Mouse (Mus musculus): ENCODE data around the gene Nupl1.

Nupl1 gene

DNA sequence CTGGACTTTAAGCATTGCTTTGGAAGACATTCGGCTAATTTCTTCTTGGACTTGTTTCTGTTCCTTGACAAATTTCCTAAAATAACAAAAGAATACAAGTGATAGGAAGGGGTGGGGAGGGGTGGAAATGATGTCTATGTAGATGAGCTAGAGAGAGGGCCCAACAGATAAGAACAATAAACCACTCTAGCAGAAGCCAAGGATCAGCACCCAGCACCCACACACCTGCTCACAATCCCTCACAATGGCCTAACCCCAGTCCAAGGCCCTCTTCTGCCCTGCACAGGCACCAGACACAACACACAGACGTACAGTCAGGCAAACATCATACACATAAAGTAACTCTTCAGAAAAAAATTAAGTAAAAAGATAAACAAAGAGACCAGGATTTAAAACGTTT is 12.7 kb downstream of the Nupl1 start:
- DNase-seq (ENCODE audit: low spot score): no peak

DNA sequence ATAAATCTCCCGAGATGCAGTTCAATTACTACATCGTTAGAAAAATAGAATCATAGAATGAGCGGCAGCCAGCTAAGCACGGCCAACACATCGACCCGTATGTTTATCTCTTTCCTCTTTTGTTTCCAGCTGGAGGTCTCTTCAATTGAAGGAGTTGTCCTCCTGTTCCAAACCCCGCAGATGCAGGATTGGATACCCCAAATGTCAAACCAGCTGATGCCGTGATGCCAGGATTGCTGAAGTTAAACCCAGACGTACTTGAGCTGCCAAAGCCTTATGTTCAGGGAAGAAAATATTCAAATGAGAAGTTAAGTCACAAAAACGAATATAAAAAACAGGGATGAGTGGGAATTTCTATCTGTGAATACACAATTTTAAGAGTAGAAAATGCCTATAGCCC is 31.3 kb downstream of the Nupl1 start:
- no peak for DNase-seq (ENCODE audit: low spot score)

DNA sequence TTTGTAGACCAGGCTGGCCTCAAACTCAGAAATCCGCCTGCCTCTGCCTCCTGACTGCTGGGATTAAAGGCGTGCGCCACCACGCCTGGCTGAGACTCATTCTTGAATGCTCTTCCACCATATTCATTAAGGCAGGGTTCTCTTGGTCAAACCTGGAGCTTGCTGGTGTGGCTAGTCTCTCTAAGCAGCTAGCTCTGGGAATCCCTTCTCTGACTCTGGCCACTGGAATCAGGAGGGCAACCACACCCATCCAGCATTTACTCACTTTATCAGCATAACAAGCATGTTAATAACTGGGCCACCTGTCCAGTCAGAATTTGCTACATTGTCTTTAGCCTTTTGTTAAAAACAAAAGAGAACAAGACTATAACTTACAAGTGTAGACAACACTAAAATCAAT is 33.6 kb downstream of the Nupl1 start:
- no peak for DNase-seq (ENCODE audit: low spot score)

DNA sequence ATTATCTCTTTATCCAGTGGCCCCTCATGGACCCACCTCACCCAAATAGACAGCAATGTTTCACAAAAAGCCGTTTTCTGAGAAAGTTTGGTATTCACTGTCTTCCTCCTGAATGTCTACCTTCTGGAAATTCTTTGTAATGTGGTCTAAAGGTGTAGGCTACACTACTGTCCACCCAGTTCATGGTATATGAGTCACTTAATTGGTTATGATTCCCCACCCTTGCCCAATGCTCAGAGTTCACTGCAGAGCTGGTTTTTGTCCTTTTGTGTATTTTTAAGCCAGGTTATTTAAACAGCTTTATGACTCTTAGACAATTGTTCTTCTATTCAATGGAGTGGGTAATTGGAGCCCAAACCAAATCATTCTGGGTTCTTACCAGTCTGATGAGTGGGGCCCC is 35.1 kb downstream of the Nupl1 start:
- no peak for DNase-seq (ENCODE audit: low spot score)

DNA sequence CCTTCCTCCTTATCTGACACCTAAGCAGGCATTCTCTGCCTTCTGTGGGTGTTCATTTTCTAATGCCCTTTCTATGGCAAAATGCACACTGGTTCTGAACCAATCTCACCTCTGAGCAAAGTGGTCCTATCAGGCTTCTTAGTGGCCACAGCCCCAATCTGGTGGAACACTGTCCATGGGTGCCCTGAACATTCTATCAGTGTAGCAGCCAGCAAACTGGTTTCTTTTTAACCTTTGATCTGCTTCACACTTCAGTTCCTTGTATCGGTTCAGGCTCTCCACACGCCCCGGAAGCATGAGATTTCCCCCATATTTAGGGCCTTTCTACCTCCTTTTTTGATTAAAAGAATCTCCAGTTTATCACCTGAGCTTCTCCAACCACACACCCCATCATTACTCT is 36.2 kb downstream of the Nupl1 start:
- DNase-seq (ENCODE audit: low spot score): no peak

DNA sequence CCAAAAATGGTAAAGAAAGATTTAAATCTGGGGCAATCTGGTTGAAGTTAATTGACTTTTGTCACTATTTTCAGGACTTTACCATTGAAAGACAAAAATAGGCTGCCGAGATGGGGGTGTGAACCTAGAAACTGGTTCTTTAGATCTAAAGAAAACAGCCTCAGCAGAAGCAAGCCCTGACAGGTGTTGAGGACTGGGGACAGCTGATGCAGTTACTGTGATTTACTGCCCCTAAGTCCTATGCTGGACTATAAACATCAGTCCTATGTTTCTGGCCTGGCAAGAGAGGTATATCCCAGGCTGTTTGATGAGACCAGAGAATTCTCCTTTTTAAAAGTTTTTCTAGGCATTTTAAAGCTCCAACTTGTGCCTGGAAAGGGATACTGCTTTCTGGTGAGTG is 37.2 kb downstream of the Nupl1 start:
- DNase-seq (ENCODE audit: low spot score): no peak

DNA sequence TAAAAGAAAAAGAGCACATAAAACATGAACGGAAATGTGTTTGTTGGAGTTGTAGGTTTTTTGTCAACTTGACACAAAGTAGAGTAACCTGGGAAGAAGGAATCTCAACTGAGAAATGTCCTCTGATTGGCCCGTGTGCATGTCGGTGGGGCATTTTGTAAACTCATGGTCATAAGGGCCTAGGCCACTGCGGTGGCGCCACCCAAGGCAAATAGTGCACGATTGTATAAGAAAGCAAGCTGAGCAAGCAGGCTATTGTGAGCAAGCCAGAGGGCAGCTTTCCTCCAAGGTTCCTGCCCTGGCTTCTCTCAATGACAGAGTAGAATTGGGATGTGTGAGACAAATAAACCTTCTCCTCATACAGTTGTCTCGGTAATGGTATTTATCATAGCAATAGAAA is 42.1 kb downstream of the Nupl1 start:
- DNase-seq (ENCODE audit: low spot score): no peak

DNA sequence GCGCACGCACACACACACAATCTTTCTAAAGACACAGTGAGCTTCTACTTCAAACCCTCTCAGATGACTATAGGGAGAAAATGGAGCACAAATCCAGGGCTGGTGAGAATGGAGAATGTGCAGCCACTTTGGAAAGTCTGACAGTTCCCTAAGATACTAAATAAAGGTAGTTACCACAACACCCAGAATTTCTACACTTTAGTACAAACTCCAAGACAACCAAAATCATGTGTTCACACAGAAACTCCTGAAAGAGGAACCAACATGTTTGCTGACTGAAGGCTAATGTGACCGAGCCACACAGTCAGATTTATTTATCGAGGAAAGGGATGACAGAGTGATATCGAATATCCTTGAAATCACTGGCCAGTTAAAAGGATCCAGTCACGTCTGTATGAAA is 46.2 kb downstream of the Nupl1 start:
- DNase-seq (ENCODE audit: low spot score): no peak

DNA sequence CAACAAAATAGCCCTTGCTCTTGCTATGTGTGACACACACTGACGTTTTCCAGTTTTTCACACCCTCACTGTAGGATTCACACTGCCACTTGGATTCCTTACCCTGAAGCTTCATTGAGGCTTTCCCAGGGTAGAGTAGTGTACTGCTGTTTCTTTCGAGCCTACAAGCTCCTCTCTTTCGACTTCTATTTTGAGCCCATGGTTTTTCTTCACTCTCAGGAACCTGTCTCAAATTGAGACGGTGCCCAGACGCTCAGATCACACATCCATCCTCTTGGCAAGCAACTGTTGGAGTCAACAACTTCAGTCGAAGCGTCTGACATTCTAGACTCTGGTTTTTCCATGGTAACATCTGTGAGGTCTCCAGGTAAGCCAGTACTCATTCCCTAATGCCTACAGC is 54.3 kb downstream of the Nupl1 start, which contains the start of gene Atp8a2:
Gene Atp8a2 (minus strand): TSS at position 296 of the 400 bp plus-strand sequence.
- no peak for DNase-seq (ENCODE audit: low spot score)

DNA sequence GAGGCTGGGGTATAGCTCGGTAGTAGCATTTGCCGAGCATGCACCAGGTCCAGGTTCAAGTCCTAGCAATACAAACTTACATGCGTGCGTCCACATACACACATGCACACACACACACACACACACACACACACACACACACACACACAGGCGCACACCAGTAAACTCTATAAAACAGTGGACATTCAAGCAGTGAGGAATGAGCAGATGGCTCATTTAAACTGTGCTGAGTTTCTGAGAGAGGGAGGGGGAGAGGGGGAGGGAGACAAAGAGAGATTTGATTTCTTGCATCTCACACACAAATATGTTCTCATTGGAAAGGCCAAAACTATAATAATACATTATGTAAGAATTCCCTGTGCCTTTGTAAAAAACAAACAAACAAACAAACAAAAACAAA is 55.2 kb downstream of the Nupl1 start:
- no peak for DNase-seq (ENCODE audit: low spot score)

DNA sequence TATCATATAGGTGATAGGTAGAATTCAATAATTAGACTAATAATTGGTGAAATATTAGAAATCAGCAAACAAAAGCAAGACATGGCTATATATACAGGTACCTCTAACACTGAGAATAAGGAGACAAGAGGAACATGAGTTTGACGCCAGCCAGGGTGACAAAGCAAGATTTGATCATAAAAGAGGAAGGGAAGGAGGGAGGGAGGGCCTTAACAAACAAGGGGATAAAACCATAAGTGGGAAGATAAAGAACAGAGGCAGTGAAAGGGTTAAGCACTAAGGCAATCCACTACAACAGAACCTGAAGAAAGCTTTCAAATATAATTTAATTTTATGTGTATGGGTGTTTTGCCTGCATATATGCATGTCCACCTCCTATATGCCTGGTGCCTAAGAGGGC is 56.6 kb downstream of the Nupl1 start:
- DNase-seq (ENCODE audit: low spot score): no peak

DNA sequence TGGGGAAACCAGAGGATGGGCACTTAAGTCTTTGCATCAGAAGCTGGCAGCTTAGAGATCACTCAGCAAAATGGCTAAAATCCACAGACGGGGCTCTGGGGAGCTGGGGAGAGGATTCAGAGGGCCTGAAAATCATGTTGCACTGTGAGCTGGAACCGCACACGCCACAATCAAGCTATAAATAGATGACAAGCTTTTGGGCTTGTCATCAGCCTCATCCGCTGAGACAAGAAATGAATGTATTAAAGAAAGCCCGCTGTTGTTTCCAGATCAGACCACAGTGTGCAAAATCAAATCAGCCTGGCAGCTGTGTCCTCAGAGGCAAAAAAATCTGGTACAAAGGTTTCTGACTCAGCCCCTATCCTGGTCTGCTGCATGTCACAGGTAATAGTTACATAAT is 61.5 kb downstream of the Nupl1 start:
- no peak for DNase-seq (ENCODE audit: low spot score)

DNA sequence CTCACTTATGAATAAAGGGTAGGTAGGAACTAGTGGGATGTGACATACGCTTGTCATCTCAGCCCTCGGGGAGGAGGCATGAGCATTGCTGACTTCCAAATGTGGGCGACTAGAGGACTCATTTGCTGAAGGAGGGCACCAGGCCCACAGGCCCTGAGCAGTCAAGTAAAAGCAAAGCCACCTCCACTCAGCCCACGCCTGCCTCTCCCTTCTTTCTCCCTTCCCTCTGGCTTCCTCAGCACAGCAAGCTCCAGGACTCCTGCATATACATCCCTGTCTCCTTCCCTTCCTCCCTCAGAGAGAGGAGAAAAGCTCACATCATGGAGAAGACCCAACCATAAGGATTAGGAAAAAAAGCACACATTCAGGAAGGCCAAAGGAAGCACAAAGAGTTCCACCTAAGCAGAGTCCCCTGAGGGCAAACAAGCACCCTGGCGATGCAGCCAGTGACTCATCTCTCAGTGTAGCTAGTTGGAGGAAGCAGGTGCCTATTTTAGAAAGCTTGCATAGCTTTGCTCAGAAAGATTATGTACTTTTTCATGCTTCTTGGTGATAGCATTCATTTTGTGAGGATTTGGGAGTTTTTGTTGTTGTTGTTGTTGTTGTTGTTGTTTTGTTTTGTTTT is 62.9 kb downstream of the Nupl1 start:
- DNase-seq (ENCODE audit: low spot score): no peak

DNA sequence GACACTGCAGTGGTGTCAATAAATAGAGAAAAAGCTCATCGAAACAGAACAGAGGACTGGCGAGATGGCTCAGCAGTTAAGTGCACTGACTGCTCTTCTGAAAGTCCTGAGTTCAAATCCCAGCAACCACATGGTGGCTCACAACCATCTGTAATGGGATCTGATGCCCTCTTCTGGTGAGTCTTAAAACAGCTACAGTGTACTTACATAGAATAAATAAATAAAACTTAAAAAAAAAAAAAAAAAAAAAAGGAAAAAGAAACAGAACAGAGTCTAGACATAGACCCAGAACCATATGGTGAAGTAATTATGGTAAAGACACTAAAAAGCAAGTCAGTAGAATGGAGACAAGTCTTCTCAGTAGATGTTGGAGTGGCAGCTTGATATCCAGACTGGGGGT is 69.9 kb downstream of the Nupl1 start:
- DNase-seq (ENCODE audit: low spot score): no peak

DNA sequence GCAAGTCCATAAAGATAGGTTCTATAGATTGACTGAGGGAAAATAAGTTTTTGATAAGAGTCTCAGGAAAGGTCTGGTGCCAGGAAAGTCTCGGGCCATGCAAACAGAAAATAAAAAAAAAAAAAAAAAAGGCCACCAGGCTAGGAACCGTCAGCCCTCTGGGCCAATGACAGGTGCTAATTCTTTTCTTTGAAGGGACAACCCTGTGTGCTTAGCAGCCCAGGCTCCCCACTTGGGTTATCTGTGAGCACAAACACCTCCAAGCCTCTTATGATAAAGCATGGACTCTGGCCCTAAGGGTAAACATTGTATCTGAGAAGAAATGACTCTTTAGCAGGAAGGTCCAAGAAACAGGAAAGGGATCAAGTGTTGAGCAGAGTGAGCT is 72.7 kb downstream of the Nupl1 start:
- DNase-seq (ENCODE audit: low spot score): no peak

DNA sequence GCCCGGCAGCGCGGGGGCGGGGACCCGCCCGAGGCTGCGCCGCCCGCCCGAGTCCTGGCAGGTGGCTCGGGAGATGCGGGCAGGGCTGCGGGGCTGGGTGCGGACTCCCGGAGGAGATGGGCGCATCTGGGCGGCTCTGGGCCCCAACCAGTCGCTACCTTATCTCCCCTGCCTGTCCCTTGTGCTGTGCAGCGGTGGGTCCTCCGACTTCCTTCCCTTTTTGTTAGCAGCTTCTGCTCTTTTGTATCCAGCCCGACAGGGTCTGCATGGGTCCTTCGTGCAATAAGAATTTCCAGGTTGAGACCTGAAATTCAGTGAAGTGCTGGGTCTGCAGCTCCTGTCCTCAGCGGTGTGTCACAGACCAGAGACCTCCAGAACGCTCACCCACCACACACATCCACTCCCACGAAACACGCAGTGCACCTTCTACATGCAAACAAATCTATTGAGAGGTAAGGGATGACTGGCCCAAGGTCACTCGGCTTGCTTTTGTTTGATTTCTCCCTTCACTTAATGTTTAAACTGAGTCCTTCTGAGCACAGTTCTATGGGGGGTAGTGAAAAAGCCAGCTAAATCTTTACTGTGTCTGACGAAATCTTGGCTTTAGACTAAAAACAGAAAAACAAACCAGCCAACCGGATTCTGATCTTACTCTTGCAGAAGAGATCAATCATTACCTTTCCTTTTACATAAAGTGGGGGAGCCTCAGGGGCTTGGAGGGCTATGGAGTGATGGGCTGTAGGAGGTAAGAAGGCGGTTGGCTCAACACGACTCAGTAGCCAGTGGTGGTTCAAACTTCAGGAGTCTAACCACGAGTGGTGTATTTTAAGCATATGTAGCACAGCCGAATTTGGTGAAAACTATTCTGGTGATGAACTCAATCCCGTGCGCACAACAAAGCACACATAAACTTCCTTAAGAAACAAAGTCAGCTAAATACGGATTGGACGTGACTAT is 73.3 kb downstream of the Nupl1 start:
- no peak for DNase-seq (ENCODE audit: low spot score)

DNA sequence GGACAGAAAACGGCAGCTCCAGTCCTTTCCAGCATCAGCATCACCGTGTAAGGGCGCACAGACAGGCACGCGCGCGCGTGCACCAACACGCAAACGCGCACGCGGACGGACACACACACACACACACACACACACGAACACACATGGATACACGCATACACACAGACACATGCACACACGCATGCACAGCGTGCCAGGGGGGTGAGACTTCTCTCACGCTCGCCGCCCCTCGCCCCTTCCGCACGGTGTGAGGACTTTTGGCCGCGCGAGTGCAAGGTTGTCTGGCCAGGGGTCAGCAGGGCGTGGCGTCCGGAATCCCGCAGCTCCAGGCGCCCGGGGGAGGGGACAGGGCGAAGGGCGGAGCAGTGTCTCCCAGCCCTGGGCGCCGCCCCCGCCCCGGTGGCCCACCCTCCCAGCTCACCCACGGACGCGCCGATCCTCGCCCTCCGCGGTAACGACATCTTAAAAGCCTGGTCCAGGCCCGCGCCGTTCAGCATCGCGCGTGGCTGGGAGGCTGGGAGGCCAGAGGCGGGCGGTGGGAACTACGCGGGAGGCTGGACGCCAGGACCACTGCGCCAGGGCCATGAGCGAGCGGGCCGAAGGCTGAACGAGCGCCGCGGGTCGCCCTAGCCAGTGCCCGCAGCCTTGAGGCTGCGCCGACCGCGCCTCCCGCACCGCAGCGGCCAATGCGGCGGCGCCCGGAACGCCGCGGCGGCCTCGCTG is 74.2 kb downstream of the Nupl1 start:
- DNase-seq (ENCODE audit: low spot score): peak; percentile 23

DNA sequence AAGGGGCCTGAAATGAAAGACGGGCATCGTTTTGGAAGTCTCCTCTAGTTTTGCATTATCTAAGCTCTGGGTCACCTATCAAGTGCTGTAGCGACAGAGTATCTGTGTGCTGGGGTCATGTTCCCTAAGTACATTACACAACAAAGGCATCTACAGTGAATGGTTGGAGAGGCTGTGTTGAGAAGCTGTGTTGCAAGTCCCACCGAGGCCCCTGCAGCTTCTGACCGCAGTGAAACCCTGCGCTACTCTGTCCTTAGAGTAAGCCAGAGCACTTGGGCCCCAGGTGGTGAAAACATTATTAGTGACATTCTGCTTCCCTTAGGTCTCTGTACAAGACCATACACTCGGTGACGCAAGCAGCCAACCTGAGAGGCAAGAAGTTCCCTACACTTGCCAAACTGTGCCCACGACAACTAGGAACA is 74.8 kb downstream of the Nupl1 start:
- DNase-seq (ENCODE audit: low spot score): no peak

DNA sequence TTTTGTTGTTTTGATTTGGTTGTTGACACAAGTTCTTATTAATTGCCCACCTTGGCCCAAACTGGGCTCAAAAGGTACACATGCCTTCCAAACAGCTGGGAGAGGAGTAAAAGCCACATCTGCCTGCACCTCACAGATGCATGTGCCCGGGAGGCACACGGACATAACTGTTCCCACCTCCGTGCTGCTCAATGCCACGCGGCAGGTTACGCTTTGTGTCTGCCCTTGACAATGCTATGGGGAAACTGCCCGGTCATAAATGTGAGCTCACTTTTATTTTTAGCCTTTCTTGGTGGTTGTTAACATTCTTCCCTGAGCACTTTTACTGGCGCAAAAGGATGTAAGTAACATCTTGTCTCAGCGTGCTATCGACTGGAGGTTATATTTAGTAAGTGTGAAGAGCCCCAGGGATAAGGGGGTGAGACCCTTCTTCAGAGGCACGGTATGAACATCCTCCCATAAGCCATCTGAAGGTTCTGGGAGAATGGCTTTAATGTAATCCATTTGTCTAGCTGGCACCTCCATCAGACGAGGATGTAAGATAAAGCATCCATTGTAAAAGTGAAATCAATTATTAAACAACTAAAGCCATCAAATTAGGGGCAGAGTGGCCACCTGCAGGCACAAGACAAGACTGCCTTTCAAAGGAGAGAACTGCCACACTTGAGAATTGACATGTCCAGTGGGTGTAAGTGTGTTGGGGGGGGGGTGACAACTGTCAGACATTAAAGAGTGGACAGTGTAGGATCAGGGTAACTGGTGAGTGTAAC is 78.8 kb downstream of the Nupl1 start:
- no peak for DNase-seq (ENCODE audit: low spot score)

DNA sequence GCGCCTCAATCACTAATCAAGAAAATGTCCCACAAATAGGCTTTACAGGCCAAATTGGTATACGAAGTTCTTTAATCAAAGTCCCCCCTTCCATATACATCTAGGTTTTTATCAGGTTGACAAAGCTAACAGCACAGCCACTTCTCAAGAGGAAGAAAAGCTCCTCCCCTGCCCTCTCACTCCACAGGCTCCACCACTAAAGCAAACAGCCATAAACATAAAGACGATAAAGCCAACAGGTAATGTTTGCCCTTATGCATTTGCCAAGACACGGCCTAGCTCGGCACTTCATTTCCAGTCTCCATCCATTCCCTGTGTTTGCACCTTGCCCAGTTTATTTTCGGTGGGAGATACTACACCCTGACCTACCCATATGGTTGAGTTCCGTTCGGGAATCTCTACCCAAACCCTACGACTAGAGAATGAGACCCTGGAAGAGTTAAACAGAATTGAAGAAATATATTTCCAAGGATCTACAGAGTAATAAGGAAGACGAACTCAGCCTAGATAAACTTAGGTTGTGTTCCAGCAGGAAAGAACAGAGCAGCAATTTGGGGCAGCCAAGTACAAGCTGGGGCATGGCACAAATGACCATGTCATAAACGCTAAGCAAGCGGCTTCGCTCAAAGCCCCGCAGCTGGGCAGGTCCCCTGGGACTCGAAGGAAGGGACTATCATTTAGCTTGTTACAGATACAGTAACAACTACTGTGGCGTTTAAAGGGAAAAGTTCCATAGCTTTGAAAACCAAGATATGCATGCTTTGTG is 80.2 kb downstream of the Nupl1 start:
- DNase-seq (ENCODE audit: low spot score): no peak

DNA sequence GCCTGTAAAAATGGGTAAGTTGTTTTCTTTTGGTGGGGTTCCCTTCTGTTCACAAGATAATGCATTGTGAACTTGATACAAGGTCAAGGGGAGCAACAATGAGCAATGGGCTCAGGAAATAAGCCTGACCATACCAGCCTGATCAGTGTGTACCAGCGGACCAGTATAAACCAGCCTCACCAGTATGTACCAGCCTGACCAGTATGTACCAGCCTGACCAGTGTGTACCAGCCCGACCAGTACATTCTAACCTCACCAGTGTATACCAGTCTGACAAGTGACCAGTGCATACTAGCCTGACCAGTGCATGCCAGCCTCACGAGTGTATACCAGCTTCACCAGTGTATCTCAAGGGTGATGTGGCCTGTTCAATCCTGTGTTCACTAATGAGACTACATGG is 87.9 kb downstream of the Nupl1 start:
- no peak for DNase-seq (ENCODE audit: low spot score)
